Mouse (Mus musculus) forebrain, embryonic 14.5 days (tissue): Measurements from ENCODE around the gene Prom2. TPM values are rescaled to one million over a fixed set of nuclear protein-coding genes. Genes with fewer than 3 reads are reported as not detected.

Experiments used
- ATAC-seq: fragments of 200-750 bp; cut with Nextera tagmentation; 2 replicates; pipeline ENCODE4 v1.8.0; 2017; ENCODE audit warnings: mild to moderate bottlenecking, moderate library complexity
- DNase-seq: peaks from one replicate; pipeline ENCODE4 v3.0.0-alpha.2; 2015; ENCODE audit warnings: low spot score
- H3K27ac ChIP-seq: fragments of 300-500 bp; sonication (generic); 2 replicates; pipeline ENCODE4 v1.5.1; 2014; ENCODE audit warnings: low read depth, mild to moderate bottlenecking, control low read depth, low read length, moderate library complexity
- H3K27me3 ChIP-seq: fragments of 300-500 bp; sonication (generic); replicated peaks from 2 replicates; pipeline ENCODE4 v1.6.1; 2014; ENCODE audit warnings: low read length, control low read depth, mixed read lengths; ENCODE audit not compliant: control insufficient read depth, insufficient read depth
- H3K36me3 ChIP-seq: fragments of 300-500 bp; sonication (generic); 2 replicates; pipeline ENCODE4 v1.6.1; 2014; ENCODE audit warnings: low read length, control low read depth; ENCODE audit not compliant: control insufficient read depth, insufficient read depth
- H3K4me1 ChIP-seq: fragments of 300-500 bp; sonication (generic); 2 replicates; pipeline ENCODE4 v1.6.1; 2014; ENCODE audit warnings: antibody characterized with exemption, low read length, control low read depth; ENCODE audit not compliant: control insufficient read depth, insufficient read depth
- H3K4me2 ChIP-seq: fragments of 300-500 bp; sonication (generic); 2 replicates; pipeline ENCODE4 v1.6.1; 2014; ENCODE audit warnings: mild to moderate bottlenecking, control low read depth, low read length
- H3K4me3 ChIP-seq: fragments of 300-500 bp; sonication (generic); 2 replicates; pipeline ENCODE4 v1.5.1; 2014; ENCODE audit warnings: low read depth, low read length, control low read depth
- H3K9ac ChIP-seq: fragments of 300-500 bp; sonication (generic); 2 replicates; pipeline ENCODE4 v1.6.1; 2014; ENCODE audit warnings: mild to moderate bottlenecking, low read length, control low read depth, moderate library complexity
- H3K9me3 ChIP-seq: fragments of 300-500 bp; sonication (generic); replicated peaks from 2 replicates; pipeline ENCODE4 v1.6.1; 2016; ENCODE audit warnings: low read length, control low read depth, mixed read lengths; ENCODE audit not compliant: control insufficient read depth
- WGBS: fragments of 180-500 bp; shearing (Covaris S2); extraction: QIAGEN DNeasy Blood & Tissue Kit; methylation state at CpG from one replicate; pipeline ENCODE4 v1.1.7; 2014; 5-methylcytosine and 5-hydroxymethylcytosine counted together
- polyA plus RNA-seq: library from polyadenylated mRNA; unstranded; fragments of >200 nt; fragmentation: Nextera tagmentation; extraction: Ambion mirVana; gene quantifications from 2 replicates; pipeline ENCODE4 v1.2.1, GENCODE M21; 2014

Gene Prom2
- polyA plus RNA-seq, 1 experiment from 2014 or later = 0.04 TPM

DNA sequence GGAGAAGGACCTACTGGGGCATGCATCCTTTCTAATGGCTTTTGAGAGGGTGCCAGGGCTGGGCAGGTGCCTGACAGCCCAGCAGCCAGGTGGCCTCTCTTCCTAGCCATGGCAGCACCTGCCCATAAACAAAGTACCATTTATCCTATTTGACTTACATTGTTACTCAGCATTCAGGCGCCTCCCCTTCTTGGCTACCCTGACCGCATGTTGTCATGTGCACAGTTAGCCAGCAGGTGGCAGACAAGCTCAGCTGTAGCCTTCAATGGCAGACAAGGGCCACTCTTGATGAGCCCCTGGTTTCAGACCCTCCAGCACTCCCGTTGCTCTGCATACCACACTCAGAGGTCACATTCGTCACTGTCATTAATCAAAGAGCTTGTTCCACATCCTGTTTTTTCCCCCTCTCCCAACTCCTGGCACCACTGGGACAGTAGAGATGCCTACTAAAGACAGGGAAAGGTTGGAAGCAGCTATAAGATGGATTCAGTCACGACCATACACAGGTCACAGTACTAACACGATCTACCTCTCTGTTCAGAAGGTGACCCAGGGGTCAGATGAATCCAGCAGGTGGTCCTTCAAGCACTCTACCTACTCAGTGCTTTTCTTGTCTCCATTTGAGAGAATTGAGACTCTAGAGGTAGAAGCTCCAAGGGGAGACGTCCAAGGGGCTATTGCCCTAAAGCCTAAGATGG is 34.0 kb downstream of the Prom2 start:
- H3K4me2 ChIP-seq = no peak overlapping the region
- H3K9ac ChIP-seq = no peak overlapping the region
- H3K27me3 ChIP-seq = no peaks in the 10 kb centered on the region
- H3K4me1 ChIP-seq = peaks cover 11% of the 10 kb centered on the region
- DNase-seq (peak; percentile 88), ATAC-seq (peak; percentile 65)
- peaks cover 13% of the 10 kb centered on the region for H3K36me3 ChIP-seq
- 40% methylated on average over 7 of the region's 7 CpGs for WGBS
- no peak overlapping the region for H3K27ac ChIP-seq
- no peak overlapping the region for H3K4me3 ChIP-seq
- H3K9me3 ChIP-seq = no peaks in the 10 kb centered on the region

DNA sequence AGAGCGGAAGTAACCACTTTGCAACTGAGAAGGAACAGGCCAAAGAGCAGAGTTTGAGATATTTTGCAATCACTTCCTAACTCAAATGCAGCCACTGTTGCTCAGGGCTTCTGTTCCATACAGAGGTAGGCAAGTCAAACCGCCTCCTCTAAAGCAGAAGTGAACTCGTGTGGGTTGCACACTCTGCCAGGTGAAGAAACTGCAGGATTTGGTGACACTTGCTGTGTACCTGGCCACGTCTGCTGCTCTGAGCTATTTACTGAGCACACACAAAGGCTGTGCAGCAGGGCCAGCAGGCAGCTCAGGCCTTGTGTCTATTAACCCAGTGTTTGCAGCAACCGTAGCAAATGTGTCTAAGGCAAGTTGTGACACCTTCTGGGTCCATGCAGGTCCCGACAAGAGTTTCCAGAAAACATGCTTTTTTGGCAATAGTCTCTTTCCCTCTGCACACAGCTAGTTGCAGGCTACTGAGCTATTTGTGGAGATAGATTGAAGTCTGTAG is 35.1 kb downstream of the Prom2 start:
- no peaks in the 10 kb centered on the region for H3K9me3 ChIP-seq

DNA sequence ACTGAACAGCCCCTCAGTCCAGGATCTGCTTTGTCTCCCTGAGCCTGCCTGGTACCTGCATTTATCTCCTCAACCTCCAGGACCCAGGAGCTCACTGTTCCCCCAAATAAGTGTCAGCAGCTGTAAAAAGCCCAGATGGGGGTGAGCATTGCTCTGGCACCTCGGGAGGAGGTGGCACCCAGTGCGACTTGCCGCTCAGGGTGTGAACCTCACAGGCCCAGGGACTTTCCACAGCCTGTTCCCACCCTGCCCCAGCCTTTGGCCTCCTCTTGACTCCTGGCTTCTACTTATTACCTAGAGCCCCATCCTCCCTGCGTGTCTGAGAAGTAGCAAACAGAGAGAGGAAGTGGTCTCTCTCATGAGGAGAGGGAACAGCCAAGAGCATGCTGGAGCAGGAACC is 36.1 kb downstream of the Prom2 start:
- no peak for ATAC-seq
- Histone ChIP-seq H3K4me3 (no peak overlapping the region), H3K4me1 (peaks cover 11% of the 10 kb centered on the region), H3K27me3 (no peaks in the 10 kb centered on the region), H3K27ac (0 out of 2 replicates have a peak overlapping the region, but pooled peaks have one; percentile 9), H3K36me3 (peaks cover 13% of the 10 kb centered on the region), H3K9me3 (no peaks in the 10 kb centered on the region), H3K4me2 (no peak overlapping the region), H3K9ac (no peak overlapping the region)
- WGBS = 78% methylated on average over 4 of the region's 4 CpGs
- DNase-seq = no peak

More for the DNA sequence above, 35.1 kb downstream of the Prom2 start:
- no peak overlapping the region for H3K9ac ChIP-seq
- no peak overlapping the region for H3K4me3 ChIP-seq
- no peak for DNase-seq
- H3K36me3 ChIP-seq = peaks cover 13% of the 10 kb centered on the region
- H3K4me2 ChIP-seq = no peak overlapping the region
- 85% methylated on average over 6 of the region's 6 CpGs for WGBS
- peaks cover 11% of the 10 kb centered on the region for H3K4me1 ChIP-seq
- ATAC-seq = no peak
- no peaks in the 10 kb centered on the region for H3K27me3 ChIP-seq
- H3K27ac ChIP-seq = no peak overlapping the region; the same call in 1 of the 2 replicates

DNA sequence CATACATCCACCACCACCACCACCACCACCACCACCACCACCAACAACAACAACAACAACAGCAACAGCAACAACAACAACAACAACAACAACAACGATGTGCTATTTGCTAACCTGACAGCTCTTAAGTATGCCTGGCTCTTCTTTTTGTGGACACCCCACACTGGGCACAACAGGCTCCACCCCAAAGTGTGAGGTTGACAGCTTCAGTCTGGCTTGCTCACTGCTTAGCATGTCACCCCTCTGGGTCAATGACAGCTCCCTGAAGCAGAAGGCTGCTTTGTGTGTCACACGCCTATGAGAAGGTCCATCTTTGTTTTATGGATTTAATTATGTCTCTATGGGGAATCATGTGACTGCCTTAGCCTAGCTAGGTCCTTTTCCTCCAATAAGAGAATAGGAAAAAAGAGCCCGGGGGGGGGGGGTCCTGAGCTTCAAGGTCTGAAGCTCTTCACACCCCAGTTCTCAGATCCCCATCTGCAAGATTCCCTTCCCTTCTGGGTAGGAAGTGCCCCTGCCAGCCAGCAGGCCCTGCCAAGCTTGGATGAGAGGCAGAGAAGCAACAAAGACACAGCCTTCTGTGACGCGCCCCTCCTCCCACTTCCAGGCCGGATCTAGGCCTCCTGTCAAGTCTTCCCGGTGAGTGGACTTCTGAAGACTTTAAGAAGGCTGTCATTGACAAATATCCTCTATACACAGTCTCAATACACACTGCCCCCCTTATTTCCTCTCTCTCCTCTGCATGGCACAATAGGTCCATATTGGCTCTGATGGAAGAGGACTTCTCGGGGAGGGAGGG is 37.3 kb downstream of the Prom2 start:
- Histone ChIP-seq H3K4me1 (peaks cover 11% of the 10 kb centered on the region), H3K36me3 (peaks cover 2% of the 10 kb centered on the region; the same call in 1 of the 2 replicates), H3K9me3 (no peaks in the 10 kb centered on the region), H3K4me3 (no peak overlapping the region), H3K9ac (no peak overlapping the region), H3K4me2 (no peak overlapping the region), H3K27ac (peak overlapping the region; percentile 48; the same call in 1 of the 2 replicates), H3K27me3 (no peaks in the 10 kb centered on the region)
- WGBS = 49% methylated on average over 8 of the region's 8 CpGs
- ATAC-seq = peak; percentile 67
- peak; percentile 77 for DNase-seq

DNA sequence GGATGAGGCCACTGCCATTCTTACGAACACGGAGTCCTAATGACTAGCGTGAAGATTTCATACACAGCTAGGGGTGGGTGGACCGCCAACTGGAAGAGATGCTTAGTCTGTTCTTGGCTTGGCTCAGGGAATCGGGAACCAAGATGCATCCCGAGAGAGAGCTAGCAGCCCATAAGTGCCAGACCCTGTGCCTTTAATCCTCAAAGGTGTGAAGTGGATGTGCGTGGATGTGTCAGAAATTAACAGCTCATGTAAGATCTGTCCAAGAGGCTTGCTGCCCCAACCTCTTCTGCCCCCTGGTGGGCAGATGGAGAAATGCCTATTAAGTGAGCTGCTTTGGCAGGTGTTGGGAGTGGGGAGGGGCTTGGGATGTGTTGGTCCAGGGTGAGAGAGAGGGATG is 40.2 kb downstream of the Prom2 start:
- ATAC-seq (peak; percentile 45; the same call in 1 of the 2 replicates), DNase-seq (peak; percentile 68)
- 51% methylated on average over 7 of the region's 7 CpGs for WGBS
- no peaks in the 10 kb centered on the region for H3K36me3 ChIP-seq
- H3K4me1 ChIP-seq = peaks cover 11% of the 10 kb centered on the region
- no peak overlapping the region for H3K4me3 ChIP-seq
- H3K27me3 ChIP-seq = no peaks in the 10 kb centered on the region
- no peaks in the 10 kb centered on the region for H3K9me3 ChIP-seq
- H3K4me2 ChIP-seq = no peak overlapping the region
- no peak overlapping the region for H3K9ac ChIP-seq
- no peak overlapping the region for H3K27ac ChIP-seq

DNA sequence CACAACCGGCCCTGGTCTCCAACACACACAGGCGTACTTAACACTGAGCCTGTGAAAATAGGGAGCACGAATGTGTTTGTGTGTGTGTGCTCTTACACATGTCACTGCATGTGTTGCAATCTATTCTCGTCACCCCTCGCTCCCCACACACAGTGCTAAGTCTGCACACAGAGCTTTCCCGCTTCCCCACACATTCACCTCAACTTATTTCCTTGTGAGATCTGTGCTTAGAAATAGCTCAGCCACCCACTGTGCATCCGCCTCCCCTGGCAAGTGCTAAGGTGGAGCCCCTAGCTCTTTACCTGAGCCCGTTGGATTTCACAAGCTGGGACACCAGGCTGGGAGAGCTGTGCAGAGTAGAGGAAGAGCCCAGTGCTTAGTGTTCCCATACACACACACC is 42.5 kb downstream of the Prom2 start:
- Histone ChIP-seq H3K4me1 (peaks cover under 1% of the 10 kb centered on the region; the same call in 1 of the 2 replicates), H3K4me2 (no peak overlapping the region), H3K9ac (no peak overlapping the region), H3K36me3 (no peaks in the 10 kb centered on the region), H3K27ac (no peak overlapping the region), H3K9me3 (no peaks in the 10 kb centered on the region), H3K4me3 (no peak overlapping the region), H3K27me3 (no peaks in the 10 kb centered on the region)
- 76% methylated on average over 8 of the region's 8 CpGs for WGBS
- DNase-seq (no peak), ATAC-seq (no peak)

DNA sequence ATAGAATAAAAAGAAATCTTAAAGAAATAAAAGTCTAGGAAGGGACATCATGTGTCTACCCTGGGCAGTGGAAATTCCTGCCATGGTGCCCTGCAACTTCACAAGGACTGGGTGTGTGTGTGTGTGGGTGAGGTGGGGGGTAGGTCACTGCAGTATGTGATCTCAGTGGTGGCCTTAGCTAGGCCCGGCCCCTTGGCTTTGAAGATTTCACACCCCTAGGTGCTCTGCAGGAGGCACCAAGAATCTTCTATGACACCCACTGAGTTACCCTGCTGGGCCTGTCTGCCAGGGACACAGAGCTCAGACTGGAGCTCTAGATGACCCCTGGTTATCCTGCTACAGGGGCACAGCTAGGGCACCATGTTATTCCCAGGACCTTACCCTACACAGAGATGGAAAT is 44.9 kb downstream of the Prom2 start:
- DNase-seq = no peak
- no peak overlapping the region for H3K27ac ChIP-seq
- no peaks in the 10 kb centered on the region for H3K4me1 ChIP-seq
- no peak overlapping the region for H3K9ac ChIP-seq
- H3K4me2 ChIP-seq = no peak overlapping the region
- H3K4me3 ChIP-seq = no peak overlapping the region
- ATAC-seq = no peak
- WGBS = 58% methylated on average over 1 of the region's 1 CpGs
- H3K27me3 ChIP-seq = no peaks in the 10 kb centered on the region
- no peaks in the 10 kb centered on the region for H3K9me3 ChIP-seq
- H3K36me3 ChIP-seq = no peaks in the 10 kb centered on the region; the same call in 1 of the 2 replicates

DNA sequence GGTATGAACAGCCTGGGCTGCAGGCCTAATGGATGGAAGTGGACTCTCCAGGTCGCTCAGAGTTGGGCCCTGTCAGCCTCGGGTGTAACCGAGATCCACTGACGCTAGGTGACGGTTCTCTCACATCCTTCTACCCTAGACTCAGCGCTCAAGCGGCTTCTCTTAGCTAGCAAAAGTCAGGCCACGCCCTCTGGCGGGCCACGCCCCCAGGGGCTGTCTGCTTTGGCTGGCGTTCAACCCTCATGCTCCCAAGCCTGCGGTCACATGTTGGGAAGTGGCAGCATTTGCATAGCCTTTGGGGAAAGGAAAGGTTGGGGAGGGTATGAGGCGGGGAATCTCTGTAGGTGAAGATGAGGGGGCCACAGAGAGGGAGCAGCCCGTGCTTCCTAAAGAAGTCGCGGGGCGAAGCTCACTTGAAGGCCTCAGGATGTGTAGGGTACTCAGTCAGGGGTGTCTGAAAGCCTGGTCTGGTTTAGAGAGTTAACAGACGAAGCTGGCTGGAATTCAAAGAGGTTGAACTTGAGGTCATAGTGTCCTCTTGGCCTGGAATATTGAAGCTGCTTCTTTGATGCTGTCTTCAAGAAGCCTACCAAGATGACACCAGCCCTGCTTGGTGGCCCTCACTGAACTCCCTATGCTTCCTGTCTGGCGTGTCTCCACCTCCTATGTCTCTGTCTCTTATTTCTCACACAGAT is 56.6 kb downstream of the Prom2 start:
- ATAC-seq (peak; percentile 74), DNase-seq (peak; percentile 87)
- Histone ChIP-seq H3K27ac (no peak overlapping the region), H3K9ac (no peak overlapping the region), H3K9me3 (no peaks in the 10 kb centered on the region), H3K4me2 (peak overlapping the region; percentile 39), H3K4me3 (no peak overlapping the region), H3K4me1 (peaks cover 17% of the 10 kb centered on the region), H3K27me3 (peaks cover 51% of the 10 kb centered on the region), H3K36me3 (no peaks in the 10 kb centered on the region)
- 6% methylated on average over 19 of the region's 19 CpGs for WGBS
